Mouse (Mus musculus) gastrocnemius, adult 8-10 months (tissue): ENCODE measurements around the gene Ppp1r36. TPM values are rescaled to one million over a fixed set of nuclear protein-coding genes. Genes with fewer than 3 reads are reported as not detected.
"Not testable (repeated sequence)": the region's sequence is repeated elsewhere in the genome, so short reads cannot be mapped to it uniquely, and the experiment has no call there.

Experiments
- DNase-seq, 2 experiments: peaks; one replicate each; pipeline ENCODE4 v3.0.0; 2022; ENCODE audit warnings: low spot score in 2 of 2
- total RNA-seq, 4 experiments: library from RNA; stranded (reverse); gene quantifications; 2 replicates each; pipeline ENCODE4 v1.2.4; 2022

Gene Ppp1r36
- total RNA-seq, 4 experiments from 2014 or later = not detected

DNA sequence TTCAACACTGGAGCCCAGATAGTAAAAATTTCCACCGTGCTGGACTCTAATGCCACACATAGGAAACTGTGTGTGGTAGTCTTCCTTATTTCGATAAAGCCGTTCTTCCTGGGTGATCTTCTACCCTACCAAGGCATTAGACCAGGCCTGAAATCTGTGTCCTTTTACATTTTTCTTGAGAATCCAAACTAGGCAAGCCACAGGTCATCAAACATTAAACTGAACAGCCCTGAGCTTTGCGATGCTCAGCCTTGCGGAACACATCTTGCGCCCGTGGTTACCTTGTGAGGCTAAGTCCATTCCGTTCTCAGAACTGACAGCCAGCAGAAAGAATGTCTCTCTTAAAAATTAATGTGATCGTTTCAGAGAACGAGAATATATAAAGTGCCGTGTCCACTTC lies 28.9 kb downstream of the Ppp1r36 start:
- no peak for DNase-seq

DNA sequence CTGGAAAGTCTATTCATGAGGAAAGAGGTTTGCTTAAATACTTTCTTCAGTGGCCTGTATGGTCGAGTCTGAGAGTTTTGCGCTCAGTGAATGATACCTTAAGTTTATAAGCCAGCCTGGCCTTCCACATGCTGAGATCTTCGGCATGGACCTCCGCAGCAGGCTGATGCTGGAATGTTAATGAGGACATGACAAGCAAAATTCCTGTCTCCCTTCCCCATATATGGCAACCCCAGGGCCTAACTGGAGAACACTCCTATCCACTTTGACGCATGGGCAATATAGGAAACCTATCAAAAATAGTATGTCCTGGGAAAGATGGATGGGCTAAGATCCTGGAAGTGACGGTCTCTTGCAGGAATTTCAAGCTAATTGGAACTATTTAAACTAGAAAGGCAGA lies 30.8 kb downstream of the Ppp1r36 start:
- no peak for DNase-seq

DNA sequence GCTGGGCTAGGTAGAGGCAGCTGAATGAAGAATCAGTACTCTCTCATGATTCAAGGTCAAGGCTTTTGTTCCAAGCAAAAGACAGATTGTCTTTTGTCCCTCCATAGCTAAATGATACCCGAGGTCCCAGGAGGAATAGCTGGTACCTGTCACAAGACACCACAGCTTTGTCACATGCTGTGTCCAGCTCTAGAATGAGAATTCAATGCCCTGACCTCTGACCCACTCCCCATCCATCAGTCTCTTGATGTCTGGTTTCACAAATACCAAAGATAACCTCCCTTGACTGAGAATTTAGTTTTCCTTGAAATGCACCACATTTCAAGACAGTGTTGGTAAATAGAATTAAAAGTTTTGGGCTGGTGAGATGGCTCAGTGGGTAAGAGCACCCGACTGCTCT lies 34.9 kb downstream of the Ppp1r36 start:
- no peak for DNase-seq

DNA sequence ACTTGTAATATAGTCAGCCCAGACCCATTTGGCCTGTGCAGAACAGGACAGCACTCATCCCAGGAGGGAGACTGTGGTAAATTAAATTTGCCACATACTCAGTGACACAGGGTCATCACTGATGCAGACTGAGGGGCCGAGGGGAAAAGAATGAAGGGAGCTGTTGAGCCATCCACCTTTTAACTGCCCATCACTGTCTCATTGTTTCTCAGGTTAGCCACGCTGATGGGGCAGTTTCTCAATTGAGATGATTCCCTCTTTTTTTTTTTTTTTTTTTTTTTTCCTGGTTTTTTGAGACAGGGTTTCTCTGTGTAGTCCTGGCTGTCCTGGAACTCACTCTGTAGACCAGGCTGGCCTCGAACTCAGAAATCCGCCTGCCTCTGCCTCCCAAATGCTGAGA lies 41.1 kb downstream of the Ppp1r36 start:
- DNase-seq = not testable (repeated sequence)

GRCm38 (mm10) chr12:76459032-76459431 lies 41.7 kb downstream of the Ppp1r36 start:
- no peak for DNase-seq

DNA sequence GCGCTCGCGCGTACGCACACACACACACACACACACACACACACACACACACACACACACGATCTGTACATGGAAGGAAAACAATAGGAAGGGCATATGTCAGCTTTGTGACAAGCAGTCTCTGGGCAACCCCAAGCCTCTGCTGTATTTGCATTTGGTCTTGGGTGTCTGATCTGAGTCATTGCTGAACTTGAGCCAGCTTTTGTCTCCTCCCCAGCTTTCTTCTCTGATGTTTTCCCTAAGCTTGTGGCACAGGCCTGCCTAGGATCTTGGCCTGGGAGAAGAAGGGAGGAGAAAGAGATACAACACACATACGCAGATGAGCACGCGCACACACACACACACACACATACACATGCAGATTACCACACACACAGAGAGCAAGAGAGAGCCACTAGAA lies 46.1 kb downstream of the Ppp1r36 start:
- no peak for DNase-seq

- no peak for DNase-seq
Observed at GRCm38 (mm10) chr12:76464651-76465252, 47.4 kb downstream of the Ppp1r36 start.

GRCm38 (mm10) chr12:76466651-76467050 lies 49.3 kb downstream of the Ppp1r36 start:
- DNase-seq = peak; percentile 18 to 25

DNA sequence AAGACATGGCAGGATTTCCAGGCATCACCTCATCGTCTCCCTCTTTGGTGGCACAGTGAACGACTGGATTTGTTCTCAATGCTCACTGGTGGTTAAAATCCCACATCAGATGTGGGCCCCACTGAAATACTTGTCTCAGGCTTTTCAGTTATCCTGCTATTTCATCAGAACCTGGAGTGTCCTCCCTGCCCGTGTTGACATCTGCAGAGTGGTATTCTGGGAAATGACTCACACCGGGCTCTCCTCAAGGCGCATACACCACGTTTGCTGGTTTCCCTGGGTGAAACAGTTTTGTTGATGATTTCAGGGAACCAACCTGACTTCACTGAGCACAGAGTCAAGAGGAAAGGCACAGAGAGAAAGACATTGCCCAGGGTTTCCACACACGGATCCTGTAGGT lies 49.9 kb downstream of the Ppp1r36 start:
- no peak for DNase-seq

- peak; percentile 15 to 33 for DNase-seq
Observed at GRCm38 (mm10) chr12:76472046-76472445, 54.7 kb downstream of the Ppp1r36 start.

GRCm38 (mm10) chr12:76473562-76474245 lies 56.4 kb downstream of the Ppp1r36 start:
- DNase-seq = no peak

- no peak for DNase-seq
Observed at GRCm38 (mm10) chr12:76474246-76474583, 56.9 kb downstream of the Ppp1r36 start.

DNA sequence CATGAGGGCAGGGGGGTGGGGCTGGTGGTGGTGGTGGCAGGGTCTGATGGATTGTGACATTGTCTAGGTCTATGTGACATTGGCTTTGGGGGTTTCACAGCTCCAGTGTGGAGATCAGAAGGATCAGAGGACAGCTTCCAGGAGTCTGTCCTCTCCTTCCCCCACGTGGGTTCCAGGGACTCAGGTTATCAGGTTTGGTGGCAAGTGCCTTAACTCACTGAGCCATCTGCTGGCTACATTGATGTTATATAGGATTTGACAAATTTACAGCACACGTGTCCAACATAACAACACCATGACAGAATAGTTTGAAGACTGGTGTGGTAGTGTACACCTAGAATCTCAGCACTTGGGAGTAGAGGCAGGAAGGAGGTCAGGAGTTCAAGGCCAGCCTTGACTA lies 57.5 kb downstream of the Ppp1r36 start:
- no peak for DNase-seq

DNA sequence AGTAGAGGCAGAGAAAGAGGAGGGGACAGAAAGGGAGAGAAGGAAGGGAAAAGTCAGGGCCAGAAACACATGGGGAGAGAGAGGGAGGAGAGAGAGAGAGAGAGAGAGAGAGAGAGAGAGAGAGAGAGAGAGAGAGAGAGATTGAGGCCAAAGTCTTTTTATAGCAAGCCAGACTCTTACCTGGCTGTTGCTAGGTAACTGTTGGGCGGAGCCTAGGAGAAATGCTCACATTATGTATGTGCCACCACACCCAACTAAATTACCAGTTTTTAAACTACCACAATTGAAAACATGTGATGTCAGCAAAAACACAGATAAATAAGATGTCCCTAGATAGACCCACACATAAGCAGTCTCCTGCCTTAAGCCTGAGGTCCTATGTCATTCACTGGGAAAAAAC lies 58.8 kb downstream of the Ppp1r36 start:
- no peak for DNase-seq

GRCm38 (mm10) chr12:76478309-76479023 lies 61.1 kb downstream of the Ppp1r36 start:
- DNase-seq = no peak

GRCm38 (mm10) chr12:76479174-76479573 lies 61.8 kb downstream of the Ppp1r36 start:
- no peak for DNase-seq

- no peak for DNase-seq
Observed at GRCm38 (mm10) chr12:76479836-76480495, 62.6 kb downstream of the Ppp1r36 start.

DNA sequence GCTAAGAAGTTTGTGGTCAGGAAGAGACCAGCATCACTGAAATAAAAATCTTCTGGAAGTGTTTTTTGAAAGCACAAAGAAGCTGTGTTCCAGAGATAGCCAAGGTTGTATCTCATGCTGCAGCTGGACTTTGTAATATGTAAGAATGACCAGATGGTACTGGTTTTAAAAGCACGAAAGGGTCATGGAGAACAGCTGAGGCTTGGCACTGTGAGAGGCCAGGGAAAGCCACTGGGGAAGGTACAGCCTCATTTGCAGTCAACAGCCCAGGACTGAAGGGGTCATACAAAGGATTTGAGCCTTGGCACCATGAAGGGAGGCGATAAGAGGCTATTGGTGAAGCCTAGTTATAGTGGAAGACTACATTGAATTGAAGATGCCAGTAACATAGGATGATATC lies 65.1 kb downstream of the Ppp1r36 start:
- DNase-seq = no peak

DNA sequence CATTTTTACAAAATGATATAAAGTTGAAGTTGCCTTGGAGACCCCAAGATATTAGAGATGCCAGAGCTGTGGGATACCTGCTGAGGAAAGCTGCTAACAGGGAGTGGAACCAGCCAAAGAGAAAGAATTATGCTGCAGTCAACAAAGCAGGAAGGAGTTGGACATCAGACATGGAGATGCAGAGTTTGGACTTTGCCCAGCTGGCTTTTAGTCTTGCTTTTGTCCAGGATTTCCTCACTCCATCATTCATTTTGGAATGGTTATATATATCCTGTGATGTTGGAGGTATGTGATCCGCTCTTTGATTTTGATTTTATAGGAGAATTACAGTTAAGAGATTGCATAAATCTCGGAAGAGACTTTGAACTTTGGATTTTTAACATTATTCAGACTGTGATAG lies 65.6 kb downstream of the Ppp1r36 start:
- DNase-seq = no peak

- DNase-seq = no peak
Observed at GRCm38 (mm10) chr12:76484881-76485280, 67.5 kb downstream of the Ppp1r36 start.

DNA sequence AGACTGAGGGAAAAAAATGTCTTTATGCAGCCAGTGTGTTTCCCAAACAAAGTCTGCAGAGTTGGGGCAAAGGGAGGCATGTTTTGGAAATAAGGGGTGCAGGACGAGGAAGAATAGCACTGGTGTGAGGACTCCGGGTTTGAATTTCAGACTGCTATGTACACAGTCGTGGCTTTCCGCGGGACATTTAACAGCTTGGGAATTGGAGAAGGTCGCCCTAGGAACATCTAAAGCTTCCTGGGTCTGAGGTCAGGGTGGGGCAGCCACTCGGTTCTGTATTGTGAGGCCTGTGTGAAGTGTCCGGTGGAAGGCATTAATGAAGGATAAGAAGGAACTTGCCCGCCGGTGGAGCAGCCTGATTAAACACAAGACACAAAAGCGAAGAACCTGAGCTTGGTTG lies 68.0 kb downstream of the Ppp1r36 start:
- DNase-seq = no peak

- DNase-seq = no peak
Observed at GRCm38 (mm10) chr12:76486943-76487342, 69.6 kb downstream of the Ppp1r36 start.
